Mouse (Mus musculus) ZHBTc4 (cell line): ENCODE results near the gene Fhit.

Experiments
- DNase-seq: peaks from one replicate; pipeline ENCODE4 v3.0.0-alpha.2; 2011; ENCODE audit warnings: low read depth, low spot score

Gene Fhit

DNA sequence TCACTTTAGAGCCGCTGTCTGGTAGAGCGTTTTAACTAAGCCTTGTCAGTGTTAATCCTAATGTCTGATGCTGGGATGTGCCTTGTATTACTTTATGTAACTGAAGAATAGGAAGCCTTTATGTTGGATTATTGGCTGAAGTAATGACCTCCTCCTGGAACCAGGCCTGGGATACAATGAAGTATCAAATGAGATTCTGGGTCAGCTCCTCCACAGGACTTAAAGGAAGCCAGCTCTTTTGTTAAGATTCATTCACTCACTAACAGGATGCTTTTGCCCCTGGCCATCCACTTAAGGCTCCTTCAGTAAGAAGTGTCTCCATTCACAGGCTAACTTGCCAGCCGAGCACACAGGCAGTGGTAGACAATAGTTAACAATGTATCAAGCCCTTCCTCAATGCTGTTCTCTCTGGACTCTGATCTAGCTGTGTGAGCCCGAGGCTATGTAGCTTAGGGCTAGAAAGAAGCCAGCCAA is 1466.6 kb downstream of the Fhit start:
- peak; percentile 85 for DNase-seq

DNA sequence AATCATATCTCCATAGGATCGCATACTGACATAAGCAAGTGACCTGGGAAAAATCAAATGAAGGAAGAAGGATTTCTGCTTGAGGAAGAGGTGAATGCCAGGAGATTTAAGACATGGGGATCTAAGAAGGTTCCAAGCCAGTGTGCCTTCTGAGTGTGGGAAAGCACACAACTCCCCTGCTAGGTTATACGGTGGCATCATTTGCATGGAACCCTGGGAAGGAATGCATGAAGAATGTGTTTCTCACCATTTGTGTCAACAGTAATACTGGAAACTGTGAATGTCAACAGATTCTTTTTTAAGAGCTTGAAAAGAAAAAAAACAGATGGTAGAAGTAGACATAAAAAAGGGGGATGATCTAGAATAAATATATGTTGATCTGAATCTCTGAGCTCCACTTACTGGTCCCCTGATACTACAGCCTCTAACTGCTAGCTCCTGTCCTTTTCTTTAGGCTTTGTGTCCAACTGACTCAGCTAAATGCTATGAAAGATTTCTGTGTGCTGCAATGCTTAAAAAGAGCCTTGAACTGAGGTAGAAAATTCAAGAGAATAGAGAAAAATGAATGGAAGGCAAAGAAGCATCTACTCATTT is 1473.1 kb downstream of the Fhit start:
- DNase-seq, result no peak

DNA sequence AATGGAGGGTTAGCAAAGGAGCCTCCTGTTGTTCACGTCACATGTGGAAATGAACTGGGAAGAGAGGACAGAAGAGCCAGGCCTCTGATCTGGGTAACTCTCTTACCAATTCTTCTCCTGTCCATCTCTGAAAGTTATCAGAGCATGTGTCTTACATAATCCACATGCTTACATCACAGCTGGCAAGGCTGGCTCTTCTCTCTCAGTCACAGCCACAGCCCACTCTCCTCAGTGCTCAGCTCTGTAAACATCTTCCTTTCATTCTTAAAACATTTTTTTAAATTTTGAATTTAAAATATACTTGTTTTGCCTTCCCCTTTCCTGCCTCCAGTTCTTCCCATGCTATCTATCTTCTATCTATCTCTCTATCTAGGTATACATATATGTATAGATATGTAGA is 1477.5 kb downstream of the Fhit start:
- DNase-seq, result no peak

DNA sequence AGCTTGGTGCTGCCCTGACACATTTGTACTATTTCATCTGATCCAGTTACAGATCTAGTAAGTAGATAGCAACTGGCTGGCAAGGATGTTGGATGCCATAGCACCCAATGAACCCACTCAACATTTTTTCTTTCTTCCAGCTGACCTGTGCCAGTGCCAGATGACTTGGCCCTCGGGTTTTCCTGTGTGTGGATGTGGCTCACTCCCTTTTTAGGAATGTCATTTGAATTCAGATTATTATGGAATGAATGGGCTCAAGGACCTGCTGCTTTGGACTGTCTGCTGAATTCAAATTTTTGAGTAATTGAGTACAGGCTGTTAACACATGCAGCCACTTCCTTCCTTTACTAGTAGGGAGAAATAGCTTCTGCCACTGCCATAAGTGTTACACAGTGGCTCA is 1489.1 kb downstream of the Fhit start:
- DNase-seq, result peak; percentile 70

DNA sequence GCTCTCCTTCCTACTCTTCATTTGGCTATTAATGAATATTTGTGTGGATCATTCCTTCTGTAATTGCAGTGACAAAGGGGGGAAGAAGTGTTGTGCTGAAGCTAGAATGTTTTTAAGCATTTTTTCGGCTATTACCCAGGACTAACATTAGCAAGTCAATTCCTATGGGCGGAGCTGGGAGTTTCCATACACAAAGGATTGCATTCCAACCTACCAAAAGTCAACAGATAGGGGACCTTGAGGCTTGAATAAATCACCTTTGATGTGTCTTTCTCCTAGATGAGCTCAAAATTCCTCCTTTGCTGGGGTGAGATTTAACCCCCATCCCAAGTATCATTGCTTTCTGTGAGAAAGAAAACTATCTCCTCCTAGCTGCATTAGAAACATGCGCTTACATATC is 1490.1 kb downstream of the Fhit start:
- DNase-seq, result peak; percentile 81

DNA sequence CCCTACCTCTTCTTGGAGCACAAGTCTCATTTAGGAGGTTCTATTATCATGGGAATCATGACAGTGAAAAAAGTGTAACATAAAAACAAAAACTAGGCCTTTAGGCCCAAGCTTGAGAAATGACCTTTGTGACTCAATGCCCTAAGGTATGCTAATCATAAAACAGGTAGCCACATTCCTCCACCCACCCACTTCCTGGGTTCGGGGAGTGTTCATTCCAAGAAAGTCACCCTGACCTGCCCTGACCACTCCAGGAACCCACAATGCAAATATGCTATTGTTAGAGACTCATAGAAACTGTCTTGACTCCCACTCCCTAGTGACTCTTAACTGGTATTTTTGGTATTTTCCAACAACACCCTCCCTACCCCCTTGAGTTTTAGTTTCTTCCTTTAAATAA is 1492.1 kb downstream of the Fhit start:
- DNase-seq, result peak; percentile 51

DNA sequence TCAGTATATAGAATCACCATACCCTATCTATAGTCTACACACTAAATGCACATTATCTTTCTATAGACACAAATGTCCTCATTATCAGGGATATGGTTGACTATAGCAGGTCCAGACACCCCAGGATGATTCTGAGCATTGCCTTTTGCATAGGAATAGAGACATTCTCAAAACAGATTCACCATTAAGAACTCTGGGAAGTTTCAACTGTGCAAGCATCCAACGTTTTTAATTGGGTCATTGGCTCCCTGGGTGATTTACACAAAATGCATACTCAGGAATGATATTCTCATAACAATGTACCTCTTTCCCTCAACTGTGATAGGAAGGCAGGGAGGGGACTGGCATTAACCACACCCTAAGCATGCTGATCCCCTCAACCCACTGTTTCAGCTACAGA is 1503.4 kb downstream of the Fhit start:
- DNase-seq, result peak; percentile 16

DNA sequence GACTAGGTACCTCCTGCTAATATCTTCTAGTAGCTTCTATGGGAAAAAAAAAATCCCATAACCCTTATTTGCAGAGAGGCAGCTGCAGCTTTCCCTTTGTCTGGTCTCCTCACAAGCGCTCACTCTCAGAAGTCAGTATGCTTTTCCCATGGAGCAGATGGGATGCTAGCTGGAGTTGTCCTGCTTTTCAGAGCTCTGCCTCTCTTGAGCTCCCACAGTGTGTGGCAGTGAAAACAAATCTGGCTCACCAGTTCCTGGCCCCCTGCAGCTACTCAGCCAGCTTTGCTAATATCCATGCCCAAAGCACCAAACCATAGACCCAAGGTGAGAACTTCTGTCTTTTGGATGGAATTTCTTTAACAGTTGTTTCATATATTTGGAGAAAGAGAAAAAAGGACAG is 1510.4 kb downstream of the Fhit start:
- DNase-seq, result no peak

DNA sequence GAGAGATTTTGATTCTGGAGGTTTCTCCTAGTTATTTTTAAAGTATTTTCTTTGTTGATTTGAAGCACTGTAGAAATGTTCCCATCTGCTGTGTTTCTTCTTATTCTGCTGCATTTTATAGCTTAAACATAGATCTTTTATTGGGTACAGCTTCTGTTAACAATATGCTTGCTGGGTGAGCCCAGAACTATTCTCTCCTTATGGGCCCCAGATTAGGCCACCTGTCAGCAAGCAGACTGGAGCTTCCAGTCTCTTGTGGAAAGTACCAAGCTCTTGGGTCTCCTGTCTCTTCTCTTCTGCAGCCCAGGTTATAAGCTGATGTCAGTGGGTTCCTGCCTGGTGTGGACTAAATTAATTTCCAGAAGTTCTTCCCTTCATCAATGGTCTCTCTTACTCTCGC is 1513.4 kb downstream of the Fhit start:
- no peak for DNase-seq

DNA sequence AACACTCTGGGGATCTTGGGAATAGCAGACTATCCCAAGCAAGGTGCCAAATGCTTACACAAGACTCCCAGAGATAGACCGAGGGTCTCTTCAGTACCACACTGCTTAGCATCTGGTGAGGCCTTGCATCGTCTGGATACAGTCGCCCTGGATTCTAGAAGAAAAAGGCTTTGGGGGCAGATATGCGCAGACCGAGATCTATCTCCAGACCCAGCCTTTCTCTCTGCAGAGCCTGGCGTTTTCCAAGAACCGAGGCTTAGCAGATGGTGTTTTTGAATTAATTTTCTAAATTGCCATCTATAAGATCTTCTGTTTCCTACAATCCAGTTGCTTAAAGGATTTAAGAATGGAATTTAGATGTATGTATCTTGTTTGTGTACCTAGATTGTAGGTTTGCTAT is 1515.6 kb downstream of the Fhit start:
- DNase-seq, result no peak

DNA sequence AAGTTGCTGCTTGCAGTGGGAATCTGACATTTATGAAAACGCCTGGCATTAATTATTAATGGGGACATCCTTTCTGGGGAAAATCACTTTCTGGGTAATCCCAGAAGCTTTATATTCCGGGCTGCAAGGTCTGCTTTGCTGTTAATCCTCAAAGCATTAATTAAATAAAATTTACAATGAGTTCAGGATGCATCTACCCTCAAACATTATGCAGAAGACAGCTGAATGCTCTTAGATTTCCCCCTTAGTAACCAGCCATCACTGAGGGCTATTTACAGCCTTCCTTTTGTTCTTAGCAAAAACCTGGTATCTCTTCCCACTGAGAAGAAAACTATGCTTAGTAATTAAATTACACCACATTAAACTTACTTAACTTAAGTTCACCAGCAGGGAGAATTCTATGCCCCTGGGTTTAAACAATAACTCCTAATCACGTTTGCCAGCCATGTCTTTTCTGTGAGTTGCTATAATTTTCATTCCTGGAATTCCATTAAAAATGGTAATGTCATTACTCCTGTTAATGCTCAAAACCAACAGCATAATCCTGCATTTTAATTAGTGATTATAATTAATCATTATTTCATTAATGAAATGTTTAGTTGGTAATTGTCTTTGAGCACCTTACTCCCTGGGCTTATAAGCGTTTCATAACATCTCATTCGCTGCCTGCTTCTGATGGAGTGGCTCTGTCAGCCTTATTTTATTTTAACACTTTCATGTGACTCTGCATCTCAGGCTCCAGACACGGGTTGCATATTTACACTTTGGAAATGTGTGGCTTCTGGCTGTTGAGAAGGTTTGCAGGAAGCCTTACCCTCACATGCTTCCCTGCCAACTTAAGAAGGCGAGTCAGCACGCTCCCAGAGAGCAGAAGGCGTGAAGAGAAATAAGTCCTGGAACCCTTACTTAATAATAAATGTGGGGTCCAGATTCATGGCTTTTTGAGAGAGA is 1517.3 kb downstream of the Fhit start:
- no peak for DNase-seq

DNA sequence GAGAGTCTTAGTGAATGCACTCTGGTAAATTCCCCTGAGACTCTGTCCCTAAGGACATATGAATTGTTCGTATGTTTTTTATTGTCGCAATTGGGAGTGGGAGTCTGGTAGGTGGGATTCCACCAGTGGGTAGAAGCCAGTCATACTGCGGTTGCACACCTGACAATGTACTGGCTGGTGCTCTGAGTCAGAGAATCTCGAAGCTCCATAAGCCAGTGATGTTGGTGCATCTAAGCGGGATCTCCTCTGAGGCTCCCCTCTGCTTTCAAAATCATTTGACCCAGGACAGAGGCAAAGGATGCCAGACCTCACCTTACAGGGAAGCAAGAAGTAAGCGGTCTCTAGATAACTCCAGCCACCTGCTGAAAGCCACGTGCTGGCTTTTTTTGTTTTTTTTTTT is 1518.1 kb downstream of the Fhit start:
- no peak for DNase-seq

DNA sequence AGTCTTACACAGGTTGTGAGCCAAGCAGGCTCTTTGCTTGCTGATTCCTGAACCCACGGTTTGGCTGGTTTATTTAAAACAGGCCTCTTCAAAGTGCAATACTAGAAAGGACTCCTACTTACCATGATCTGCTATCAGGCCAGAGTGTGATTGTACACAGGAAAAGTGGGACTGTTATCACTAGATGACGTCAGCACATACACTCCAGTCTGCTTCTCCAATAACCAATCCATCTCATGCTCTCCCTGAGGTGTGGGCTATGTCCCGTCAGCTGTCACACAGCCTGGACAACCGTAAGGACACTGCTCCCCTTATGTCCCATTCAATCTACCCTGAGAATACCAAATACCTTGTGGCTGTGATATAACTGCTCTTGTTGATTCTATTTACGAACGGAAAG is 1519.2 kb downstream of the Fhit start:
- DNase-seq, result no peak

DNA sequence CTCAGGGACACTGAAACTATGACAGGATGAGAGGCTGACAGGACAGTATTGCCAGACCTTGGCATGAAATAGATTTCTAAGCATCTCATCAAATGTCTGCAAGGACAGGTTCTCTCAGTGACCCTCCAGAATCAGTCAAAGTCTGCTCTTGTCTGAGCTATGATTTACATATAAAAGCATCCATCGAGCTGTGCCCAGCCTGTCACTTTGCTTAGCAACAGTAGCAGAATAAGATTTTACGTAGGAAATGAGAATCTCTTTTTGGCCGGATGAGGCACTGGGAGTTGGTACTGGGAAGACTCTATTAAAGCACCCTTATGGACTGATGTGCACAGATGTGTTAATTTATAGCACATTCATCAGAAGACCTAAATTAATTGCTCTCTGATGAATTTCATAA is 1519.8 kb downstream of the Fhit start:
- peak; percentile 28 for DNase-seq

DNA sequence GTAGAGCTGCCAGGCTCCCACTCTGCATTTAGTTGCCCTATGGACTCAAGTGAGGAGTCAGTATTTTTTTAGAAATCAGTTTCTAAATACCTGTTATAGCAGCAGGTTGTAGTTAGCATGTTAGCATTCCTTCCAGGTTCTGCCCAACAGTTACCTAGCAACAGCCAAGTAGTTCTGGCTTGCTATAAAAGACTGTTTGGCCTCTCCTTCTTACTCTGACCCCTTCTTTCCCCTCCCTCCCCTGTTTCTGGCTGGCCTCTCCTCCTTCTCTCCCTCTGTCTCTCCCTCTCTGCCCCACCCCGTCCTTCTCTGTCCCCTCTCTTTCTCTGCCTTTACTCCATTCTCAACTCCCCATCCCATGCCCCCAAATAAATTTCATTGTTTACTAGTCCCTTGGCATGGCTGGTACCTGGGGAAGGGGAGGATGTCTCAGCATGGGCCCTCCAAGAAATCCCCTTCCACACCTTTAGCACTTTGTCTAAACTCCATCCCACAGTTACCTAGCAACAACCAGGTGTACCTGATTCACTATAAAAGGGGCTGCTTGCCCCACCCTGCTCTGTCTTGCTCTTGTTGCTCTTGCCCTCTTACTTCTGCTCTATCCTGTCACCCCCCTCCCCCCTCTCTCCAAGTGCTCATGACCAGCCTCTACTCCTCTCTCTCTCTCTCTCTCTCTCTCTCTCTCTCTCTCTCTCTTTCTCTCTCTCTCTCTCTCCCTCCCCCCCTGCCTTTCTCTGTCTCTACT is 1527.4 kb downstream of the Fhit start:
- peak; percentile 4 for DNase-seq

DNA sequence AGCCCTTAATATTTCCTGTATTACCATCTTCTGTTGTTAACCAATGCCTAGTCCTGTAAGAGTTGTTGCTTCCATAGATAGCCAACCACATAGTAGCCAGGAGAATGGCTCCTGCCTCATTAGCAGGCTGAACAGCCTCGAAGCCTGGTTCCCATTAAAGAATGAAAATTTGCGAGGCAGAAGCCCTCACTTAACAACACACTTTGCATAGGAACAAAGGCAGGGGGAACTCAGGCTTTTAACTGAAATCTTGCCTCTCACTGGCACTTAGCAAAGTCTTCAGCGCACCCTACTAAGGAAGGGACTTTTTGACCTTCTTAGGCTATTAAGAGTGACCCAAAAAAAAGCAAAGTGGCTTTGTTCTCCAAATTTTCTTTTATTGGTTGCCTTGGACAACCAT is 1529.3 kb downstream of the Fhit start:
- DNase-seq, result peak; percentile 7

DNA sequence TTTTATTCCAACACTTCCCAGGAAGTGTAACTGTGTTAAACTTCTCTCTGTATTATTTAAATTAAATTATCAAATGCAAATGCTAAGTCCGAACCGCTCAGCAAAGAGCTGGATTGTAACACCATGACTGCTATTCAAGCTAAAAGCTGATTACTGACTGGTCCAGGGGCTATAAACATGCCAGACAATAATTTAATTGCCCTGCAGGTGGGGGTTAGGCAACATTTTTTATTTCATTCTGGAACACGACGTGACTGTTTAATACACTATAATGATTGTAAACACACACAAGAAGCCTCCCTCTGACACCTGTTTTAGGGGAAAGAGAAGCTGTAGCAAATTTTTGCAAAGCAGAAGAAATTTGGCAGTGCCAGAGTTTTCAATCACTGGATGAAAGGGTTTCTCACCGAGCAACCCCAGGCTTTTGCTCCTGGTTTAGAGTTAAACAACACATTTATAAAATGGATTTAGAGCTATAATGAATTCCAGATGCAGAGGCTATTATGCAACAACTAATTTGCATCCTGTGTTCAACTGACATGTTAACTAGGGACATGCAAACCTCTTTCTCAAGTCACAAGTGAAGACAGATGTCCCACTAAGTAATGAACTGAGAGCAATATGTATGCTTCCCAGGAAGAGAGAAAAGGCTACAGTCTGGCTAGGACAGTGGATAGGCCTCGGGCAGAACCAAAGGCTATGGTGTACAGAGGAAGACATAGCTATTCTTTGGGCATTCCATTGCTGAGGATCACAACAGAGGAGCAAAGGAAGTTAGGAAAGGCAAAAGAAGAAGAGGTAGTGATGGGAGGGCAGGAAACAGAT is 1538.4 kb downstream of the Fhit start:
- DNase-seq, result no peak

DNA sequence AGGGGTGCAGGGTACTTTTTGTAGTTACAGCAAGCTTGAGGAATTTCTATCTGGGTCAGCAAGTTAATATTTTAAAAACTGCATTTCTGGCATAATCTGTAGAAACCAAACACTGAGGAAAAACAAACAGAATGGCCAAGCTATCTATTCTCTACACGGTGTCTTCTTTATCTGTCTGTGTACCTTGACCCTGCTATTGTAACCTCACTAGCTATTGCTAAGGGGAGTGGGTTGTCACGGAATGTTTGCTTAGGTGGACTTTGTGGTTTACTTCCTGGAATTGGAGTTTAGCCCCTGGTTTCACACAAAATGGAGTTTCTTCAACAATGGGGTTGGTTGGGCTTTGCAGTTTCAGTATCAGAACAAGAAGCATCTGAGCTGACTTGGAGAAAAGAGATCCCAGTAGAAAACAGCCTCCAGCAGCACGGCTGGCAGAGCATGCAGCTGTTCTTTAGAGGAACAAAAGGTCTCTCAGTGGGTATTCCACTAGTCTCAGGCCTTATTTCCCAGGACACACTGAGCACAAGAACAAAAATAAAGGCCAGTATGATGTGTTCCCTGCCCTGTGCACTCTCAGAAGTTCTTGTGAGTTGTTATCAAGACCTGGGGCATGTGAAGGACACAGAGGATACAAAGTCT is 1540.8 kb downstream of the Fhit start:
- DNase-seq, result peak; percentile 3

DNA sequence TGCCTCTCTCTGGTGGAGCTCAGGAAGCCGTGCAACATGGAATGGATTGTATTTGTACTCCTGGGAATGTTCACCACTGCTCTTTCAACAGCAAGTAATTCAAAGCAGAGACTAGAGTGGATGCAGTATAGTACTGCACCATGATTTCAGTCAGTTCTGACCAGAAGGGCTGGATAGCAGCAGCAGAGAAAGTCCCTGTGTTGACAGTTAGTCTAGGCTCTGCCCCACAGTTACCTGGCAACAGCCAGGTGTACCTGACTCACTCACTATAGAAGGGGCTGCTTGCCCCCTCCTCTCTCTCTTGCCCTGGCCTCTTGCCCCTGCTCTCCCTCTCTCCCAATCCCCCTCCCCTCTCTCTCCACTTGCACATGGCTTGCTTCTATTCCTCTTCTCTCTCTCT is 1542.0 kb downstream of the Fhit start:
- no peak for DNase-seq

DNA sequence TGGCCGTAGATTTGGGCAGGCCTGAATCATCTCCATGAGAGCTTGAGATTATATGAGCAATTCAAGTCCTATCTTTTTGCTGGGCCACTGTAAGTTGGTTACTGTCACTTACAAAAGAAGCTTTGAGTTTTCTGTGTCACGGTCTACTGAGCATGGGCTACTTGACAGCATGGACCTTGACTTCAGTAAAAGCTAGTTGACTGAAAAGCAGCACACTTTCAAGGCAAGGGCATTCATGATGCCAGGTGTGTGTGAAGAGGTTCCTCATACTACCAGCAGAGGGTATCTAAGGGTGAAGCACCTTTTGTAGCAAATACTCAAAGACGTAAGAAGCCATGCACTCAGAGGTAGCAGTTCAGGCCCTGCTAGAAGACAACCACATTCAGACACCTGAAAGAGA is 1548.7 kb downstream of the Fhit start:
- peak; percentile 4 for DNase-seq

DNA sequence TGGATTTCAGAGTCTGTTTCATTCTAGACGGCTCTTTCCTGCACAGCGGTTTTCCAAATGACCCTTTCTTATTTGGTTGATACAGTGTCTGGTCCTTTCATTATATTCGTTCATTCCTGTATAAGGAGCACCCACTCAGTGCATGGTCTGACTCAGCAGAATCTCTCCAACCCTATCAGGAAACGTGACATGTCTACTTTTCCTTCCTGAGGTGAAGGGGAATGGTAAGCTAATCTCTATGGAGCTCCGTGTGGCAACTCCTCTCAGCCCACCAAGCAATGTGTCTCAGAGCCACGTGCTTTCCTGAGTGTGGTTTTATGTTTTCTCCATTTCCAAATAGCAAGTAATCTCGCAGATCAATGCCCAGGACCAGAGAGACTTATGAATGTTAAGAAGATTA is 1552.7 kb downstream of the Fhit start:
- no peak for DNase-seq
